Mouse (Mus musculus): ENCODE results near the gene AI597479. TPM values are rescaled to one million over a fixed set of nuclear protein-coding genes. Genes with fewer than 3 reads are reported as not detected.

The AI597479 gene
- polyA plus RNA-seq, 1 experiment from 2014 or later = 5.9 TPM

DNA sequence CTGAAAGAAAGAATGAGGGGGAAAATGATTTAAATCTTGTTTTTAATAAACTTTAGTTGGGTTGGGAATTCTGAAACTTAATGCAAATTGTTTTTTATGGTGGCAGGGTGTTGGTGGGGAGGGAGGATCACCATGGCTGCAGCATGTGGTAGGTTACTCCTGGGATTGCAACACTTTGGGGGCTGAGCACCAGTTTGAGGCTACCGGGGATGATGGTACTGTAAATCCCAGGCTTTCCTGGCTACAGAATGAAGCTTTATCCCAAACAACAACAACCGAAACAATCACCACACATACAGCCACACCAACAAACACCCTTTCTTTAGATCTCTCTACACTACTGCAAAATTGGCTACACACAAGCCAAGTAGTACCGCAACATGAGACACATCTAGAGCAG, 63.9 kb downstream of the AI597479 start:
- H3K4me3 ChIP-seq (ENCODE audit: inconsistent target) = no peak overlapping the region
- no peaks in the 10 kb centered on the region for H3K36me3 ChIP-seq (ENCODE audit: inconsistent target)
- H3K79me2 ChIP-seq (ENCODE audit: inconsistent target) = no peaks in the 10 kb centered on the region
- 64% methylated on average over 3 of the region's 3 CpGs for WGBS (ENCODE audit: missing documents)
- H3K27ac ChIP-seq = no peak overlapping the region

DNA sequence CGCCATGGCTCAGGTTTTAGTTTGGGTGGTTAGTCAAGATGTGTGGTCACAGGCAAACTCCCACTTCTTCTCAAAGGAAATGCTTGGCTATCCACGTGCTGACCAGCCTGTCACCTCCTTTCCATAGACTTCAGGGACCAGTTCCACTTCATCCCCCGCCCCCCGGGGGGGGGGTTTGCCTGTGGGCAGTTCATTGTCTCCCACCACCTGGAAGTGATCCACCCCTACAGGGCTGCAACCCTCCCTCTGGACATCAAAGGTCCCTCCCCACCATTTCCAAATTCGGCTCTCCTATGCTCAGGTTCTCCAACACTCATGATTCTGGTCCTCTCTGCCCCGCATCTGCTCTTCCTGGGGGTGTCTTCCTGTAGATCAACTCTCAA, 64.6 kb downstream of the AI597479 start:
- no peaks in the 10 kb centered on the region for H3K79me2 ChIP-seq (ENCODE audit: inconsistent target)
- H3K27ac ChIP-seq = no peak overlapping the region
- 0% methylated on average over 5 of the region's 6 CpGs for WGBS (ENCODE audit: missing documents)
- no peaks in the 10 kb centered on the region for H3K36me3 ChIP-seq (ENCODE audit: inconsistent target)
- H3K4me3 ChIP-seq (ENCODE audit: inconsistent target) = no peak overlapping the region

DNA sequence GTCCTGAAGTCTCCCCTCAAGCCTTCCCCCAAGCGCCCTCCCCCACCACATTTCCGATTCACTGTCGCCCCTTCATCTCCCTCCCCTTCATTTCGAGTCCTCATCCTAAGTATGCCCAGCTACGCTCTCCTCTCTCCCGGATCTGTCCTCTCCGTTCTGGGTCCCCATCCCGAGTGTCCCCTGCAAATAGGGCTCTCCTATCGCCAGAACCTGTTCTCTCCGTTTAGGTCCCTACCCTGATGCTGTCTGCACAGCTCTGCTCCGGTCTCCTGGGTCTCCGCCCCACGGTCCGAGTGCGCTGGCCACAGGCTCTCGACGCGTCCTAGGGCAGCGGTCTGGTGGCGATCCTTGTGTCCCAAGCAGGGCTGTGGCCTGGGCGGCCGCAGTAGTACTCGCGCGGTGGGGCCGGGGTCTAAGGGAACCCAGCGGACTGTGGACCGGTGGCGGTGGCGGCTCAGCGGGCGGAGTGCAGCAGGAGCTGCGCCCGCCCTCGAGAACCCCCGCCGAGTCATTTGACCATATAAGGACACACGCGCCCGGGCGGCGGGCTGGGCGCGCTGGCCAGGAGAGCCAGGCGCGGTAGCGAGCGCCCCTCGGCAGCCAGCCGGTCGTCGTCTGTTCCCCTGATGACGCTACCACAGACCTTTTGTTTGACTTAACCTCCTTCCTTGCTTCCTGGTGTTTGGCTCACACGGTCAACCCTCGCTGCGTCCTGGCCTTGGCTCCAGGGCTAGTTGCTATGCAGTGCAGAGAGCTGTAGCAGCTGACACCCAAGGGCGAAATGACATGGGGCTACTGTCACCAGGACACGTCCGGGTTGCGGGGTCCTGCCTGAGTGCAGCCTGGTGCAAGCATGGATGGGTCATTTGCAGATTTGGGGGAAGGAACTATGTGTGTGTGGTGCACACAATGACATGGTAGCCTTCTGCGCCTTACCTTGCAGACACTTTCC, 65.2 kb downstream of the AI597479 start:
- Histone ChIP-seq H3K4me3 (ENCODE audit: inconsistent target) (no peak overlapping the region), H3K27ac (no peak overlapping the region), H3K79me2 (ENCODE audit: inconsistent target) (no peaks in the 10 kb centered on the region), H3K36me3 (ENCODE audit: inconsistent target) (no peaks in the 10 kb centered on the region)
- WGBS (ENCODE audit: missing documents) = 10% methylated on average over 59 of the region's 61 CpGs

GRCm38 (mm10) chr1:43164582-43164981, 66.1 kb downstream of the AI597479 start:
- H3K79me2 ChIP-seq (ENCODE audit: inconsistent target) = no peaks in the 10 kb centered on the region
- H3K27ac ChIP-seq = no peak overlapping the region
- WGBS (ENCODE audit: missing documents) = 85% methylated on average over 4 of the region's 5 CpGs
- H3K36me3 ChIP-seq (ENCODE audit: inconsistent target) = no peaks in the 10 kb centered on the region
- H3K4me3 ChIP-seq (ENCODE audit: inconsistent target) = no peak overlapping the region

Other genes starting within 250 kb of the AI597479 start
- gene Mrps9, start 247.5 kb upstream of the AI597479 start, polyA plus RNA-seq (2018) = 30.0 to 35.5 TPM (median 35.5 TPM) in 3 replicates
- gene Gpr45, start 145.8 kb upstream of the AI597479 start, polyA plus RNA-seq (2018) = not detected in 3 replicates
- 33.2 to 39.5 TPM (median 35.6 TPM) in 3 replicates for gene Tgfbrap1, start 73 bp upstream of the AI597479 start, polyA plus RNA-seq (2018)
- gene Fhl2, start 98.3 kb downstream of the AI597479 start, polyA plus RNA-seq (2018) = not detected in 3 replicates

All from macrophage (primary cell).